Mouse (Mus musculus): ENCODE measurements at regions not wholly inside any gene's neighbourhood (a gene's known extent, or its start where the extent isn't known, plus 50 kb on each side); places are given as distances from the start of the nearest gene placed in this dataset.

- Histone ChIP-seq H3K4me3 (ENCODE audit: low read length) (no peak overlapping the region), H3K27ac (ENCODE audit: low read length) (no peak overlapping the region), H3K9ac (ENCODE audit: low read length) (no peak overlapping the region), H3K9me3 (replicated peaks; ENCODE audit: control insufficient read depth, low read length) (no peaks in the 10 kb centered on the region), H3K36me3 (ENCODE audit: control insufficient read depth, insufficient read depth) (no peaks in the 10 kb centered on the region), H3K27me3 (ENCODE audit: control insufficient read depth, insufficient read depth, low read length) (no peaks in the 10 kb centered on the region), H3K4me1 (ENCODE audit: control insufficient read depth, insufficient read depth, low read length) (no peaks in the 10 kb centered on the region), H3K4me2 (ENCODE audit: low read depth, low read length) (no peak overlapping the region)
- ATAC-seq (replicated peaks; ENCODE audit: extremely low read depth, insufficient read depth, low FRiP score) = no peak
- 91% methylated on average over 5 of the region's 5 CpGs for WGBS
These were observed 293.7 kb upstream of the Kcnh8 start for GRCm38 (mm10) chr17:52308789-52309188.

- no peak for ATAC-seq (replicated peaks; ENCODE audit: extremely low read depth, insufficient read depth, low FRiP score)
- Histone ChIP-seq H3K9ac (ENCODE audit: low read length) (no peak overlapping the region), H3K9me3 (replicated peaks; ENCODE audit: control insufficient read depth, low read length) (no peaks in the 10 kb centered on the region), H3K4me3 (ENCODE audit: low read length) (no peak overlapping the region), H3K36me3 (ENCODE audit: control insufficient read depth, insufficient read depth) (no peaks in the 10 kb centered on the region), H3K27ac (ENCODE audit: low read length) (no peak overlapping the region), H3K27me3 (ENCODE audit: control insufficient read depth, insufficient read depth, low read length) (no peaks in the 10 kb centered on the region), H3K4me1 (ENCODE audit: control insufficient read depth, insufficient read depth, low read length) (no peaks in the 10 kb centered on the region), H3K4me2 (ENCODE audit: low read depth, low read length) (no peak overlapping the region)
- 46% methylated on average over 4 of the region's 4 CpGs for WGBS
These were observed 298.4 kb upstream of the Kcnh8 start for GRCm38 (mm10) chr17:52304133-52304532.

- ATAC-seq (replicated peaks; ENCODE audit: extremely low read depth, insufficient read depth, low FRiP score) = no peak
- no peak overlapping the region for H3K27ac ChIP-seq (ENCODE audit: low read length)
- WGBS = 82% methylated on average over 4 of the region's 4 CpGs
- H3K36me3 ChIP-seq (ENCODE audit: control insufficient read depth, insufficient read depth) = no peaks in the 10 kb centered on the region
- H3K27me3 ChIP-seq (ENCODE audit: control insufficient read depth, insufficient read depth, low read length) = no peaks in the 10 kb centered on the region
- no peaks in the 10 kb centered on the region for H3K9me3 ChIP-seq (replicated peaks; ENCODE audit: control insufficient read depth, low read length)
- H3K9ac ChIP-seq (ENCODE audit: low read length) = no peak overlapping the region
- no peak overlapping the region for H3K4me3 ChIP-seq (ENCODE audit: low read length)
- H3K4me2 ChIP-seq (ENCODE audit: low read depth, low read length) = no peak overlapping the region
- no peaks in the 10 kb centered on the region for H3K4me1 ChIP-seq (ENCODE audit: control insufficient read depth, insufficient read depth, low read length)
These were observed 299.2 kb upstream of the Kcnh8 start for GRCm38 (mm10) chr17:52303320-52303719.

GRCm38 (mm10) chr17:52299769-52300168, 302.7 kb upstream of the Kcnh8 start:
- Histone ChIP-seq H3K36me3 (ENCODE audit: control insufficient read depth, insufficient read depth) (no peaks in the 10 kb centered on the region), H3K4me3 (ENCODE audit: low read length) (no peak overlapping the region), H3K4me2 (ENCODE audit: low read depth, low read length) (no peak overlapping the region), H3K9me3 (replicated peaks; ENCODE audit: control insufficient read depth, low read length) (no peaks in the 10 kb centered on the region), H3K27ac (ENCODE audit: low read length) (no peak overlapping the region), H3K4me1 (ENCODE audit: control insufficient read depth, insufficient read depth, low read length) (no peaks in the 10 kb centered on the region), H3K9ac (ENCODE audit: low read length) (no peak overlapping the region), H3K27me3 (ENCODE audit: control insufficient read depth, insufficient read depth, low read length) (no peaks in the 10 kb centered on the region)
- 81% methylated on average over 4 of the region's 4 CpGs for WGBS
- no peak for ATAC-seq (replicated peaks; ENCODE audit: extremely low read depth, insufficient read depth, low FRiP score)

GRCm38 (mm10) chr17:52285392-52285791, 317.1 kb upstream of the Kcnh8 start:
- Histone ChIP-seq H3K9me3 (replicated peaks; ENCODE audit: control insufficient read depth, low read length) (no peaks in the 10 kb centered on the region), H3K4me2 (ENCODE audit: low read depth, low read length) (no peak overlapping the region), H3K4me3 (ENCODE audit: low read length) (no peak overlapping the region), H3K27me3 (ENCODE audit: control insufficient read depth, insufficient read depth, low read length) (no peaks in the 10 kb centered on the region), H3K27ac (ENCODE audit: low read length) (no peak overlapping the region), H3K9ac (ENCODE audit: low read length) (no peak overlapping the region), H3K4me1 (ENCODE audit: control insufficient read depth, insufficient read depth, low read length) (no peaks in the 10 kb centered on the region), H3K36me3 (ENCODE audit: control insufficient read depth, insufficient read depth) (no peaks in the 10 kb centered on the region)
- peak; percentile 21; the same call in 1 of the 2 replicates for ATAC-seq (replicated peaks; ENCODE audit: extremely low read depth, insufficient read depth, low FRiP score)
- WGBS = 76% methylated on average over 2 of the region's 2 CpGs

DNA sequence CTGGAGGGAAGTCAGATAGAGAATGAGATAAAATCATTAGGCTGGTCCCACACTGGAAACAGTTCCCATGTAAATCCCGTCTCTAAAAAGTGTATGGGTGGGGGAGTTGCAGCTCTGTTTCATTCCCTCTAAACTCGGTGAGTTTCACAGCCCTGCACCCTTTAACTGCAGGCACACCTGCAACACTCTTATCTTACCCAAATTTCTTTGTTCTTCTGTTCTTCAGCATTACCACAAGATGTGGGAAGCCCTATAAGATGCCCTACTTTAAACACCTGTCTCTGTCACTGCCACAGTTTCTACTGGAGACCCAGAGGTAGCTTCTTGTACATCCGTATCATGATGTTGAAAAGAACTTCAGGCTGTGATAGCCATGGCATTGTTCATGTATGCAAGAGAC, 320.2 kb upstream of the Kcnh8 start:
- no peaks in the 10 kb centered on the region for H3K4me1 ChIP-seq (ENCODE audit: control insufficient read depth, insufficient read depth, low read length)
- WGBS = 41% methylated on average over 3 of the region's 3 CpGs
- ATAC-seq (replicated peaks; ENCODE audit: extremely low read depth, insufficient read depth, low FRiP score) = peak; percentile 64; the same call in 1 of the 2 replicates
- H3K9ac ChIP-seq (ENCODE audit: low read length) = no peak overlapping the region
- no peaks in the 10 kb centered on the region for H3K27me3 ChIP-seq (ENCODE audit: control insufficient read depth, insufficient read depth, low read length)
- no peak overlapping the region for H3K4me3 ChIP-seq (ENCODE audit: low read length)
- no peak overlapping the region for H3K4me2 ChIP-seq (ENCODE audit: low read depth, low read length)
- no peaks in the 10 kb centered on the region for H3K36me3 ChIP-seq (ENCODE audit: control insufficient read depth, insufficient read depth)
- no peaks in the 10 kb centered on the region for H3K9me3 ChIP-seq (replicated peaks; ENCODE audit: control insufficient read depth, low read length)
- H3K27ac ChIP-seq (ENCODE audit: low read length) = peak overlapping the region; percentile 51; the same call in 1 of the 2 replicates

GRCm38 (mm10) chr17:52278523-52278922, 324.0 kb upstream of the Kcnh8 start:
- 49% methylated on average over 4 of the region's 4 CpGs for WGBS
- Histone ChIP-seq H3K27me3 (ENCODE audit: control insufficient read depth, insufficient read depth, low read length) (no peaks in the 10 kb centered on the region), H3K9ac (ENCODE audit: low read length) (no peak overlapping the region), H3K9me3 (replicated peaks; ENCODE audit: control insufficient read depth, low read length) (no peaks in the 10 kb centered on the region), H3K4me2 (ENCODE audit: low read depth, low read length) (no peak overlapping the region), H3K27ac (ENCODE audit: low read length) (no peak overlapping the region), H3K36me3 (ENCODE audit: control insufficient read depth, insufficient read depth) (no peaks in the 10 kb centered on the region), H3K4me3 (ENCODE audit: low read length) (no peak overlapping the region), H3K4me1 (ENCODE audit: control insufficient read depth, insufficient read depth, low read length) (no peaks in the 10 kb centered on the region)
- ATAC-seq (replicated peaks; ENCODE audit: extremely low read depth, insufficient read depth, low FRiP score) = no peak

- no peaks in the 10 kb centered on the region for H3K4me1 ChIP-seq (ENCODE audit: control insufficient read depth, insufficient read depth, low read length)
- no peaks in the 10 kb centered on the region for H3K9me3 ChIP-seq (replicated peaks; ENCODE audit: control insufficient read depth, low read length)
- no peaks in the 10 kb centered on the region for H3K36me3 ChIP-seq (ENCODE audit: control insufficient read depth, insufficient read depth)
- no peak overlapping the region for H3K27ac ChIP-seq (ENCODE audit: low read length)
- H3K27me3 ChIP-seq (ENCODE audit: control insufficient read depth, insufficient read depth, low read length) = no peaks in the 10 kb centered on the region
- H3K4me3 ChIP-seq (ENCODE audit: low read length) = no peak overlapping the region
- 51% methylated on average over 2 of the region's 2 CpGs for WGBS
- H3K4me2 ChIP-seq (ENCODE audit: low read depth, low read length) = no peak overlapping the region
- no peak for ATAC-seq (replicated peaks; ENCODE audit: extremely low read depth, insufficient read depth, low FRiP score)
- H3K9ac ChIP-seq (ENCODE audit: low read length) = no peak overlapping the region
These were observed 333.7 kb upstream of the Kcnh8 start for GRCm38 (mm10) chr17:52268792-52269191.

- H3K36me3 ChIP-seq (ENCODE audit: control insufficient read depth, insufficient read depth) = no peaks in the 10 kb centered on the region
- ATAC-seq (replicated peaks; ENCODE audit: extremely low read depth, insufficient read depth, low FRiP score) = no peak
- no peak overlapping the region for H3K27ac ChIP-seq (ENCODE audit: low read length)
- H3K27me3 ChIP-seq (ENCODE audit: control insufficient read depth, insufficient read depth, low read length) = no peaks in the 10 kb centered on the region
- H3K4me1 ChIP-seq (ENCODE audit: control insufficient read depth, insufficient read depth, low read length) = no peaks in the 10 kb centered on the region
- H3K9me3 ChIP-seq (replicated peaks; ENCODE audit: control insufficient read depth, low read length) = no peaks in the 10 kb centered on the region
- H3K9ac ChIP-seq (ENCODE audit: low read length) = no peak overlapping the region
- no peak overlapping the region for H3K4me3 ChIP-seq (ENCODE audit: low read length)
- no peak overlapping the region for H3K4me2 ChIP-seq (ENCODE audit: low read depth, low read length)
These were observed 351.2 kb upstream of the Kcnh8 start for GRCm38 (mm10) chr17:52251284-52251683.

GRCm38 (mm10) chr17:52225584-52225983, 376.9 kb upstream of the Kcnh8 start:
- 75% methylated on average over 3 of the region's 3 CpGs for WGBS
- no peak for ATAC-seq (replicated peaks; ENCODE audit: extremely low read depth, insufficient read depth, low FRiP score)
- H3K4me1 ChIP-seq (ENCODE audit: control insufficient read depth, insufficient read depth, low read length) = no peaks in the 10 kb centered on the region

More at GRCm38 (mm10) chr17:52225584-52225983, 376.9 kb upstream of the Kcnh8 start:
- Histone ChIP-seq H3K27ac (ENCODE audit: low read length) (no peak overlapping the region), H3K27me3 (ENCODE audit: control insufficient read depth, insufficient read depth, low read length) (no peaks in the 10 kb centered on the region), H3K4me3 (ENCODE audit: low read length) (no peak overlapping the region), H3K4me2 (ENCODE audit: low read depth, low read length) (no peak overlapping the region), H3K9ac (ENCODE audit: low read length) (no peak overlapping the region), H3K9me3 (replicated peaks; ENCODE audit: control insufficient read depth, low read length) (no peaks in the 10 kb centered on the region), H3K36me3 (ENCODE audit: control insufficient read depth, insufficient read depth) (no peaks in the 10 kb centered on the region)
